Mouse (Mus musculus): ENCODE results near the gene Smarcd3. TPM values are rescaled to one million over a fixed set of nuclear protein-coding genes. Genes with fewer than 3 reads are reported as not detected.

The Smarcd3 gene
- polyA plus RNA-seq, 1 experiment from 2014 or later, result 25.0 TPM

GRCm38 (mm10) chr5:24649231-24649630 is 25.0 kb upstream of the Smarcd3 start:
- H3K9ac ChIP-seq (replicated peaks; ENCODE audit: low read length), result no peak overlapping the region
- H3K4me2 ChIP-seq (replicated peaks; ENCODE audit: low read depth, low read length), result no peak overlapping the region
- H3K27ac ChIP-seq (ENCODE audit: low read length), result no peak overlapping the region
- H3K9me3 ChIP-seq (ENCODE audit: low read length), result no peaks in the 10 kb centered on the region
- 61% methylated on average over 4 of the region's 4 CpGs for WGBS
- no peak overlapping the region for H3K4me3 ChIP-seq (ENCODE audit: low read length)
- no peak for ATAC-seq (ENCODE audit: low FRiP score, low TSS enrichment)
- H3K36me3 ChIP-seq (ENCODE audit: insufficient read depth, low read length), result no peaks in the 10 kb centered on the region
- H3K27me3 ChIP-seq (ENCODE audit: insufficient read depth, low read length), result no peaks in the 10 kb centered on the region
- no peaks in the 10 kb centered on the region for H3K4me1 ChIP-seq (ENCODE audit: insufficient read depth, low read length)

- Histone ChIP-seq H3K36me3 (ENCODE audit: insufficient read depth, low read length) (no peaks in the 10 kb centered on the region), H3K4me2 (replicated peaks; ENCODE audit: low read depth, low read length) (no peak overlapping the region), H3K27me3 (ENCODE audit: insufficient read depth, low read length) (no peaks in the 10 kb centered on the region), H3K9me3 (ENCODE audit: low read length) (no peaks in the 10 kb centered on the region), H3K4me3 (ENCODE audit: low read length) (no peak overlapping the region), H3K27ac (ENCODE audit: low read length) (no peak overlapping the region), H3K4me1 (ENCODE audit: insufficient read depth, low read length) (no peaks in the 10 kb centered on the region), H3K9ac (replicated peaks; ENCODE audit: low read length) (no peak overlapping the region)
- ATAC-seq (ENCODE audit: low FRiP score, low TSS enrichment), result no peak
- WGBS, result 78% methylated on average over 1 of the region's 1 CpGs
These were observed 21.2 kb upstream of the Smarcd3 start for GRCm38 (mm10) chr5:24645454-24645853.

GRCm38 (mm10) chr5:24639081-24639480 is 14.9 kb upstream of the Smarcd3 start:
- Histone ChIP-seq H3K4me1 (ENCODE audit: insufficient read depth, low read length) (no peaks in the 10 kb centered on the region), H3K27me3 (ENCODE audit: insufficient read depth, low read length) (no peaks in the 10 kb centered on the region), H3K27ac (ENCODE audit: low read length) (no peak overlapping the region), H3K36me3 (ENCODE audit: insufficient read depth, low read length) (no peaks in the 10 kb centered on the region), H3K4me3 (ENCODE audit: low read length) (no peak overlapping the region), H3K4me2 (replicated peaks; ENCODE audit: low read depth, low read length) (no peak overlapping the region), H3K9ac (replicated peaks; ENCODE audit: low read length) (no peak overlapping the region), H3K9me3 (ENCODE audit: low read length) (no peaks in the 10 kb centered on the region)
- WGBS, result 67% methylated on average over 6 of the region's 6 CpGs
- no peak for ATAC-seq (ENCODE audit: low FRiP score, low TSS enrichment)

DNA sequence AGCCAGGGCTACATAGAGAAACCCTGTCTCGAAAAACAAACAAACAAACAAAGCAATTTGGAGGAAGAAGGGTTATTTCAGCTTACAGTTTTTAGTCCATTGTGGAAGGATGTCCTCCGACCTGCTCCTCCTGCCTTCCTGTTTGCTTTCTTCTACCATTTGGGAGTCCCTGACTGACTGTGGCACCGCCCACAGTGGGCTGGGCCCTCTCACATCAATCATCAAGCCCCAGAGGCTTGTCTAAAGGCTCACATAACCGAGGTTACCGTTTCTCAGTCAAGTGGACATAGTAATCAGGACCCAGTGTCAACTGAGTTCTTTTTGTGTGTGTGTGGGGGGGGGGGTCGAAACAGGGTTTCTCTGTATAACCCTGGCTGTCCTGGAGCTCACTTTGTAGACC is 13.9 kb upstream of the Smarcd3 start:
- Histone ChIP-seq H3K36me3 (ENCODE audit: insufficient read depth, low read length) (no peaks in the 10 kb centered on the region), H3K4me3 (ENCODE audit: low read length) (no peak overlapping the region), H3K9ac (replicated peaks; ENCODE audit: low read length) (no peak overlapping the region), H3K4me1 (ENCODE audit: insufficient read depth, low read length) (no peaks in the 10 kb centered on the region), H3K27ac (ENCODE audit: low read length) (no peak overlapping the region), H3K27me3 (ENCODE audit: insufficient read depth, low read length) (no peaks in the 10 kb centered on the region), H3K9me3 (ENCODE audit: low read length) (no peaks in the 10 kb centered on the region), H3K4me2 (replicated peaks; ENCODE audit: low read depth, low read length) (no peak overlapping the region)
- WGBS, result 55% methylated on average over 6 of the region's 6 CpGs
- ATAC-seq (ENCODE audit: low FRiP score, low TSS enrichment), result no peak

- Histone ChIP-seq H3K4me1 (ENCODE audit: insufficient read depth, low read length) (no peaks in the 10 kb centered on the region), H3K4me3 (ENCODE audit: low read length) (no peak overlapping the region), H3K36me3 (ENCODE audit: insufficient read depth, low read length) (no peaks in the 10 kb centered on the region), H3K27ac (ENCODE audit: low read length) (no peak overlapping the region), H3K4me2 (replicated peaks; ENCODE audit: low read depth, low read length) (no peak overlapping the region), H3K27me3 (ENCODE audit: insufficient read depth, low read length) (no peaks in the 10 kb centered on the region), H3K9me3 (ENCODE audit: low read length) (no peaks in the 10 kb centered on the region), H3K9ac (replicated peaks; ENCODE audit: low read length) (no peak overlapping the region)
- 81% methylated on average over 4 of the region's 4 CpGs for WGBS
- ATAC-seq (ENCODE audit: low FRiP score, low TSS enrichment), result no peak
These were observed 12.8 kb upstream of the Smarcd3 start for GRCm38 (mm10) chr5:24636987-24637386.

- Histone ChIP-seq H3K9ac (replicated peaks; ENCODE audit: low read length) (no peak overlapping the region), H3K27me3 (ENCODE audit: insufficient read depth, low read length) (no peaks in the 10 kb centered on the region), H3K4me2 (replicated peaks; ENCODE audit: low read depth, low read length) (no peak overlapping the region), H3K27ac (ENCODE audit: low read length) (no peak overlapping the region), H3K4me1 (ENCODE audit: insufficient read depth, low read length) (no peaks in the 10 kb centered on the region), H3K36me3 (ENCODE audit: insufficient read depth, low read length) (no peaks in the 10 kb centered on the region), H3K4me3 (ENCODE audit: low read length) (no peak overlapping the region), H3K9me3 (ENCODE audit: low read length) (no peaks in the 10 kb centered on the region)
- ATAC-seq (ENCODE audit: low FRiP score, low TSS enrichment), result no peak
- WGBS, result 78% methylated on average over 6 of the region's 6 CpGs
These were observed 11.4 kb upstream of the Smarcd3 start for GRCm38 (mm10) chr5:24635526-24636141.

DNA sequence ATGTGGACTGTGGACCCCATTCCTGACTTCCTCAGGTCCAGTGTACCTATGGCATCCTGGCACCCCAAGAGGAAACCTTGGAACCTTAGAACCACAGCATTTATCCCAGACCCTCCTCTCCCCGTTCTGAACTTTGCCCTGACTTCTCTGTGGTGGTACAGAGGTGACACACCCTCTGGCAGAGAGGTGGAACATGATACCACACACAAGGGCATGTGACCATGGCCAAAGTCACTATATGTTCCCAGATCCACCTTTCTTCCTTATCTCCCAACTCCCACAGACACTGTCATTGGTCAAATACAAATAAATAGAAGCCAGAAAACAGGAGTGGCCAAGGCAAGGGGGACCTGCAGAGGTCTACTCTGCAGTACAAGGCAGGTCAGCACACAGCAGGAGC is 10.9 kb upstream of the Smarcd3 start:
- Histone ChIP-seq H3K27me3 (ENCODE audit: insufficient read depth, low read length) (no peaks in the 10 kb centered on the region), H3K27ac (ENCODE audit: low read length) (no peak overlapping the region), H3K9ac (replicated peaks; ENCODE audit: low read length) (no peak overlapping the region), H3K4me2 (replicated peaks; ENCODE audit: low read depth, low read length) (no peak overlapping the region), H3K4me1 (ENCODE audit: insufficient read depth, low read length) (no peaks in the 10 kb centered on the region), H3K9me3 (ENCODE audit: low read length) (no peaks in the 10 kb centered on the region), H3K4me3 (ENCODE audit: low read length) (no peak overlapping the region), H3K36me3 (ENCODE audit: insufficient read depth, low read length) (no peaks in the 10 kb centered on the region)
- 32% methylated on average over 1 of the region's 1 CpGs for WGBS
- ATAC-seq (ENCODE audit: low FRiP score, low TSS enrichment), result no peak

- Histone ChIP-seq H3K4me3 (ENCODE audit: low read length) (no peak overlapping the region), H3K4me2 (replicated peaks; ENCODE audit: low read depth, low read length) (no peak overlapping the region), H3K4me1 (ENCODE audit: insufficient read depth, low read length) (peaks cover 3% of the 10 kb centered on the region), H3K27me3 (ENCODE audit: insufficient read depth, low read length) (no peaks in the 10 kb centered on the region), H3K9me3 (ENCODE audit: low read length) (no peaks in the 10 kb centered on the region), H3K36me3 (ENCODE audit: insufficient read depth, low read length) (no peaks in the 10 kb centered on the region), H3K9ac (replicated peaks; ENCODE audit: low read length) (no peak overlapping the region), H3K27ac (ENCODE audit: low read length) (no peak overlapping the region)
- no peak for ATAC-seq (ENCODE audit: low FRiP score, low TSS enrichment)
- 60% methylated on average over 3 of the region's 3 CpGs for WGBS
These were observed 5.5 kb upstream of the Smarcd3 start for GRCm38 (mm10) chr5:24629712-24630111.

DNA sequence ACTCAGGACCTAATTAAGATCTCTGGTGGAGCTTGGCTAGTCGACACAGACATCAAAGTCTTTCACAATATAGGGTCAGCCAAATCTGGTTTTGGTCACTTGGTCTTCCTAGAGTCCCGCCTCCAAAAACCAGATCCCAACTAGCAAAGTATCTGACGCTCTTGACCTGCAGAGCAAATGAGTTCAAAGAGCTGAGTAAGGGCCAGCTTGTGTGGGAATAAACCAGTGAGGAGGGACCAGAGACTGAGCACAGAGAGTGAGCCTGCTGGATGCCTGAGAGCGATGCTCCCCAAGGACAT is 560 bp upstream of the Smarcd3 start:
- Histone ChIP-seq H3K27me3 (ENCODE audit: insufficient read depth, low read length) (peaks cover 10% of the 10 kb centered on the region), H3K9ac (replicated peaks; ENCODE audit: low read length) (peak overlapping the region; percentile 74; the same call in 1 of the 2 replicates), H3K4me2 (replicated peaks; ENCODE audit: low read depth, low read length) (peak overlapping the region; percentile 87), H3K36me3 (ENCODE audit: insufficient read depth, low read length) (no peaks in the 10 kb centered on the region), H3K4me1 (ENCODE audit: insufficient read depth, low read length) (peaks cover 25% of the 10 kb centered on the region), H3K27ac (ENCODE audit: low read length) (no peak overlapping the region), H3K4me3 (ENCODE audit: low read length) (peak overlapping the region; percentile 58), H3K9me3 (ENCODE audit: low read length) (no peaks in the 10 kb centered on the region)
- peak; percentile 13; the same call in 1 of the 2 replicates for ATAC-seq (ENCODE audit: low FRiP score, low TSS enrichment)
- 26% methylated on average over 4 of the region's 4 CpGs for WGBS

DNA sequence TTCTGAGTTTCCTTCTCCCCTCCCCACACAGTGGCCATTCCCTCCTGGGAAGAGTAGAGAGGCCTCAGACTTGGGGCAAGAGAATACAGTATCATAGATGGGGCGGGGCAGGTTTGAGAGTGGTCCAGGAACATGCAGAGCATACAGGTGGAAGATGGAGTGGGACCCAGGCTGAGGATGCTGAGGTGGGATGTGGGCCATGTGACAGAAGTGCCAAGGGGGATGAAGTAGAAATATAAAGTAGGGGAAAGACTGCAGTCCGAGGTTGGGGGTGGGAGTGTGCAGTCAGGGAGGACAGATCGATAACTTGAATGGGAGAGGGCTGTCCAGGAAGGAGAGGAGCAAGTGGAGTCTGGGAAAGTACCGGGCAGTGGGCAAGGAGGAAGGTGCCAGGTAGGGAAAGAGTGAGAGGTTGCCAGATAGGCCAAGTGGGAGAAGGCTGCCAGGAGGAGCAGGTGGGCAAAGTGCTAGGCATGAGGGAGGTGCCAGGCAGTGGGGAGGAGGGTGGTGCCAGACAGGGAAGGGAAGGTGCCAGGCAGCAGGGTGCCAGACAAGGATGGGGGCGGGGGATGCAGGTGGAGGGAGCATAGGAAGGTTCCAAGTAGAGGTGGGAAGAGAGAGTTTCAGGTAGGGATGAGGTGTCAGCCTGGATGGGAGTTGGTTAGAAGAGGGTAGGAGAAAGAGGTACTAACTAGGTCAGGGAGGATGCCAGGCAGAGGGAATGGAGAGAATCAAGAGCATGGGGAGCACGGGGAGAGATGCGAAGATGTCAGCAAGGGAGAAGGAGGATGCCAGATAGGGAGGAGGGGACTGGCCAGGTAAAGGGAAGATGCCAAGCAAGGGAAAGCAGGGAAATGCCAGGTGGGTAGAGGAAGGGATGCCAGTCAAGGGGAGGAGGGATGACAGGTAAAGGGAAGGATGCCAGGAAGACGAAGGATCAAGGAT is 898 bp downstream of the Smarcd3 start:
- ATAC-seq (ENCODE audit: low FRiP score, low TSS enrichment), result no peak
- Histone ChIP-seq H3K4me2 (replicated peaks; ENCODE audit: low read depth, low read length) (peak overlapping the region; percentile 87), H3K9ac (replicated peaks; ENCODE audit: low read length) (peak overlapping the region; percentile 74; the same call in 1 of the 2 replicates)

More for the DNA sequence above, 898 bp downstream of the Smarcd3 start:
- Histone ChIP-seq H3K4me1 (ENCODE audit: insufficient read depth, low read length) (peaks cover 25% of the 10 kb centered on the region), H3K9me3 (ENCODE audit: low read length) (no peaks in the 10 kb centered on the region), H3K27ac (ENCODE audit: low read length) (no peak overlapping the region), H3K27me3 (ENCODE audit: insufficient read depth, low read length) (peaks cover 10% of the 10 kb centered on the region), H3K4me3 (ENCODE audit: low read length) (peak overlapping the region; percentile 58), H3K36me3 (ENCODE audit: insufficient read depth, low read length) (no peaks in the 10 kb centered on the region)
- 46% methylated on average over 8 of the region's 8 CpGs for WGBS

Measured in kidney, embryonic 16.5 days (tissue).